Mouse (Mus musculus) frontal cortex, adult 2 months (tissue): ENCODE data around the gene Nfkbil1. TPM values are rescaled to one million over a fixed set of nuclear protein-coding genes. Genes with fewer than 3 reads are reported as not detected.

Experiments used
- DNase-seq, 2 experiments: peaks; one replicate each; pipeline ENCODE4 v3.0.0; 2022; ENCODE audit warnings: low spot score in 1 of 2; ENCODE audit errors: extremely low spot score in 1 of 2
- polyA plus RNA-seq: library from polyadenylated mRNA; depleted of rRNA; stranded (reverse); fragments of >200 nt; gene quantifications from 2 replicates; pipeline ENCODE4 v1.2.3, GENCODE M21; 2012

Nfkbil1 gene
- polyA plus RNA-seq, 1 experiment: 15.1 TPM

- no peak for DNase-seq
These were observed 30.9 kb downstream of the Nfkbil1 start, which contains the start of gene Lta for GRCm38 (mm10) chr17:35204494-35205379. Gene Lta, minus strand, starts transcription at chr17:35205351.

- DNase-seq: no peak
These were observed 33.1 kb downstream of the Nfkbil1 start for GRCm38 (mm10) chr17:35202442-35202841.

GRCm38 (mm10) chr17:35201787-35202186 is 33.8 kb downstream of the Nfkbil1 start, which contains the start of gene Tnf:
Gene Tnf, minus strand, starts transcription at chr17:35202007.
- no peak for DNase-seq

- no peak for DNase-seq
These were observed 34.5 kb downstream of the Nfkbil1 start for GRCm38 (mm10) chr17:35201128-35201527.

- DNase-seq: no peak
These were observed 35.2 kb downstream of the Nfkbil1 start for GRCm38 (mm10) chr17:35200398-35200797.

GRCm38 (mm10) chr17:35198946-35199345 is 36.6 kb downstream of the Nfkbil1 start:
- no peak for DNase-seq

- DNase-seq: no peak
These were observed 37.6 kb downstream of the Nfkbil1 start for GRCm38 (mm10) chr17:35198029-35198428.

- DNase-seq: no peak
These were observed 38.5 kb downstream of the Nfkbil1 start for GRCm38 (mm10) chr17:35197126-35197525.

- DNase-seq: no peak
These were observed 39.3 kb downstream of the Nfkbil1 start for GRCm38 (mm10) chr17:35196321-35196641.

GRCm38 (mm10) chr17:35195631-35196320 is 39.8 kb downstream of the Nfkbil1 start:
- peak in 1 of 2 experiments; percentile 87 for DNase-seq

- no peak for DNase-seq
These were observed 40.6 kb downstream of the Nfkbil1 start for GRCm38 (mm10) chr17:35194844-35195630.

- no peak for DNase-seq
These were observed 41.4 kb downstream of the Nfkbil1 start, which contains the start of gene Ltb for GRCm38 (mm10) chr17:35193881-35194843. Gene Ltb, plus strand, starts transcription at chr17:35194439.

- no peak for DNase-seq
These were observed 42.7 kb downstream of the Nfkbil1 start for GRCm38 (mm10) chr17:35192924-35193323.

GRCm38 (mm10) chr17:35191723-35192122 is 43.9 kb downstream of the Nfkbil1 start:
- no peak for DNase-seq

GRCm38 (mm10) chr17:35190096-35190495 is 45.5 kb downstream of the Nfkbil1 start:
- DNase-seq: no peak

- DNase-seq: no peak
These were observed 46.4 kb downstream of the Nfkbil1 start for GRCm38 (mm10) chr17:35189186-35189585.

GRCm38 (mm10) chr17:35187959-35188610 is 47.5 kb downstream of the Nfkbil1 start, which contains the start of gene Lst1:
Gene Lst1, minus strand, starts transcription at chr17:35188439.
- no peak for DNase-seq

GRCm38 (mm10) chr17:35187345-35187744 is 48.2 kb downstream of the Nfkbil1 start:
- DNase-seq: no peak

- no peak for DNase-seq
These were observed 48.9 kb downstream of the Nfkbil1 start for GRCm38 (mm10) chr17:35186681-35187080.
